Comparison of ENCODE assay signal across 9 mouse cellular contexts in genomic region chr14:41087509-41087908, GRCm38 (mm10). TPM values are rescaled to one million over a fixed set of nuclear protein-coding genes. Genes with fewer than 3 reads are reported as not detected.
DNase-seq lines count a peak whose midpoint lies in the region; ATAC-seq and TF ChIP-seq lines count a peak whose summit lies in the region.
"Had no signal": no experiment of that assay in that cellular context is flagged by ENCODE, and none has a peak within 500 bp of the region (broad histone marks: within the 10 kb centered on the region; RNA-seq: fewer than 3 reads in every experiment).

No protein-coding gene starts in this region.

- no peaks in the 10 kb centered on the region for H3K27me3 ChIP-seq in kidney, adult 2 months (replicated peaks; ENCODE audit: control insufficient read depth, insufficient read depth, low read length)
- H3K27me3 ChIP-seq in E14TG2a.4 (ENCODE audit: insufficient read depth, low read length): no peaks in the 10 kb centered on the region
- H3K27me3 ChIP-seq in lung, embryonic 14.5 days (ENCODE audit: insufficient read depth, low read length): no peaks in the 10 kb centered on the region
- H3K27me3 ChIP-seq in hindbrain, embryonic 10.5 days (ENCODE audit: insufficient read depth, poor library complexity, severe bottlenecking): no peaks in the 10 kb centered on the region

- ATAC-seq in lung, embryonic 14.5 days (ENCODE audit: insufficient read depth): no peak

- TF ChIP-seq CTCF in kidney, adult 2 months (conservative IDR thresholded peaks at IDR 0.05; ENCODE audit: insufficient read depth, insufficient read length, low read depth, low read length): peak; percentile 43
- TF ChIP-seq CTCF in E14TG2a.4 (conservative IDR thresholded peaks at IDR 0.05; ENCODE audit: low read length): peak; percentile 89
- peak; percentile 45 for TF ChIP-seq CTCF in lung, embryonic 14.5 days (IDR thresholded peaks at IDR 0.05; ENCODE audit: low read depth)

- no peak overlapping the region for H3K27ac ChIP-seq in kidney, adult 2 months (ENCODE audit: insufficient read depth, low read depth, low read length)
- no peak overlapping the region for H3K27ac ChIP-seq in lung, embryonic 14.5 days (ENCODE audit: low read depth)
- no peak overlapping the region for H3K27ac ChIP-seq in hindbrain, embryonic 10.5 days

- H3K4me3 ChIP-seq in kidney, adult 2 months (ENCODE audit: insufficient read depth, low read depth, low read length): no peak overlapping the region
- no peak overlapping the region for H3K4me3 ChIP-seq in E14TG2a.4 (replicated peaks; ENCODE audit: low read length)
- H3K4me3 ChIP-seq in lung, embryonic 14.5 days (ENCODE audit: low read depth, low read length): no peak overlapping the region
- H3K4me3 ChIP-seq in hindbrain, embryonic 10.5 days: no peak overlapping the region

- no peak for TF ChIP-seq POLR2A in kidney, adult 2 months (IDR thresholded peaks at IDR 0.05; ENCODE audit: low read depth, low read length)

- H3K9me3 ChIP-seq in E14TG2a.4 (ENCODE audit: low read length): no peaks in the 10 kb centered on the region
- no peaks in the 10 kb centered on the region for H3K9me3 ChIP-seq in lung, embryonic 14.5 days (ENCODE audit: low read depth, low read length)
- no peaks in the 10 kb centered on the region for H3K9me3 ChIP-seq in hindbrain, embryonic 10.5 days

- WGBS in kidney, adult 2 months: 85% methylated on average over 1 of the region's 1 CpGs
- 86% methylated on average over 1 of the region's 1 CpGs for whole genome bisulfite sequencing in lung, embryonic 14.5 days
- WGBS in hindbrain, embryonic 10.5 days: 84% methylated on average over 1 of the region's 1 CpGs

- H3K9ac ChIP-seq in lung, embryonic 14.5 days: no peak overlapping the region

- no peaks in the 10 kb centered on the region for H3K36me3 ChIP-seq in kidney, adult 2 months (ENCODE audit: control insufficient read depth, insufficient read depth, low read length)
- no peaks in the 10 kb centered on the region for H3K36me3 ChIP-seq in E14TG2a.4 (ENCODE audit: insufficient read depth, low read length)
- H3K36me3 ChIP-seq in lung, embryonic 14.5 days (ENCODE audit: insufficient read depth): no peaks in the 10 kb centered on the region
- no peaks in the 10 kb centered on the region for H3K36me3 ChIP-seq in hindbrain, embryonic 10.5 days

- DNase-seq in kidney, adult 2 months: peak; percentile 2
- DNase-seq in kidney, adult 11 months: no peak
- DNase-seq in R1 (ENCODE audit: low read depth, low spot score) (peak; percentile 70), adipocyte (ENCODE audit: low spot score) (no peak)
- DNase-seq in lung, embryonic 14.5 days: peak; percentile 40
- no peak for DNase-seq in hindbrain, embryonic 10.5 days (ENCODE audit: low spot score)
- no peak for DNase-seq in right cerebral cortex, postnatal 10 days (ENCODE audit: low spot score in 2 of 2)
- DNase-seq: cerebellum, adult 11 months had no signal

- no peak overlapping the region for H3K4me2 ChIP-seq in lung, embryonic 14.5 days

- H3K4me1 ChIP-seq in kidney, adult 2 months (ENCODE audit: control insufficient read depth, insufficient read depth, low read length): no peaks in the 10 kb centered on the region
- H3K4me1 ChIP-seq in E14TG2a.4 (replicated peaks; ENCODE audit: low read depth, low read length): peaks cover 10% of the 10 kb centered on the region
- H3K4me1 ChIP-seq in lung, embryonic 14.5 days (ENCODE audit: insufficient read depth): no peaks in the 10 kb centered on the region
- H3K4me1 ChIP-seq in hindbrain, embryonic 10.5 days (replicated peaks): no peaks in the 10 kb centered on the region

RNA-seq across cellular contexts. Expression of gene Dydc1, which starts 14.8 kb away (rescaled TPM):
- not detected in 2 replicates for polyA plus RNA-seq in kidney, adult 2 months (2012; rRNA removed)
- polyA plus RNA-seq in lung, embryonic 14.5 days (2014; fragmentation: Nextera tagmentation; extraction: Ambion mirVana): not detected in 2 replicates
- polyA plus RNA-seq in hindbrain, embryonic 10.5 days (2016; fragmentation: Nextera tagmentation; extraction: Ambion mirVana): not detected in 2 replicates

RNA-seq across cellular contexts. Expression of gene Mat1a, which starts 17.3 kb away (rescaled TPM):
- 0.03 and 0.05 TPM in 2 replicates for polyA plus RNA-seq in kidney, adult 2 months (2012; rRNA removed)
- polyA plus RNA-seq in lung, embryonic 14.5 days (2014; fragmentation: Nextera tagmentation; extraction: Ambion mirVana): 2.6 and 4.0 TPM in 2 replicates
- not detected in 2 replicates for polyA plus RNA-seq in hindbrain, embryonic 10.5 days (2016; fragmentation: Nextera tagmentation; extraction: Ambion mirVana)

RNA-seq across cellular contexts. Expression of gene Dydc2, which starts 18.5 kb away (rescaled TPM):
- polyA plus RNA-seq in kidney, adult 2 months (2012; rRNA removed): not detected in 2 replicates
- polyA plus RNA-seq in lung, embryonic 14.5 days (2014; fragmentation: Nextera tagmentation; extraction: Ambion mirVana): not detected in 2 replicates
- 0.47 and 0.64 TPM in 2 replicates for polyA plus RNA-seq in hindbrain, embryonic 10.5 days (2016; fragmentation: Nextera tagmentation; extraction: Ambion mirVana)

RNA-seq across cellular contexts. Expression of gene Sftpa1, which starts 44.1 kb away (rescaled TPM):
- polyA plus RNA-seq in kidney, adult 2 months (2012; rRNA removed): not detected in 2 replicates
- polyA plus RNA-seq in lung, embryonic 14.5 days (2014; fragmentation: Nextera tagmentation; extraction: Ambion mirVana): 28.1 and 29.4 TPM in 2 replicates
- polyA plus RNA-seq in hindbrain, embryonic 10.5 days (2016; fragmentation: Nextera tagmentation; extraction: Ambion mirVana): not detected in 2 replicates

Comparison
In these comparisons a context has a peak if more than half of its experiments do, and no peak if none do; other contexts are left out.
1. DNase-seq: peak in kidney, adult 2 months (single experiment), R1 (single experiment) and lung, embryonic 14.5 days (single experiment); none in kidney, adult 11 months (single experiment), hindbrain, embryonic 10.5 days (single experiment), adipocyte (single experiment) and right cerebral cortex, postnatal 10 days (0 of 2).
2. Peak in every context shown above with its lines, with median percentiles within 50 percentile points of each other: CTCF ChIP-seq.